Mouse (Mus musculus): ENCODE results near the gene Slc43a3. TPM values are rescaled to one million over a fixed set of nuclear protein-coding genes. Genes with fewer than 3 reads are reported as not detected.
"Not testable (repeated sequence)": the region's sequence is repeated elsewhere in the genome, so short reads cannot be mapped to it uniquely, and the experiment has no call there.

Gene Slc43a3
- total RNA-seq (2017): 58.4 and 73.4 TPM in 2 replicates

GRCm38 (mm10) chr2:84936474-84937429, at the start of gene Slc43a3:
Gene Slc43a3, plus strand, starts transcription at chr2:84936579.
- peak; percentile 92 for ATAC-seq (replicated peaks in 1 of 2; ENCODE audit: insufficient read depth in 1 of 2, low FRiP score in 2 of 2, low TSS enrichment in 1 of 2, low read depth in 1 of 2, poor library complexity in 2 of 2, severe bottlenecking in 2 of 2)

GRCm38 (mm10) chr2:84886821-84887281, 49.5 kb upstream of the Slc43a3 start:
- ATAC-seq (replicated peaks in 1 of 2; ENCODE audit: insufficient read depth in 1 of 2, low FRiP score in 2 of 2, low TSS enrichment in 1 of 2, low read depth in 1 of 2, poor library complexity in 2 of 2, severe bottlenecking in 2 of 2): no peak

- peak; percentile 27 to 35; a peak in 2 of 4 replicates for ATAC-seq (replicated peaks in 1 of 2; ENCODE audit: insufficient read depth in 1 of 2, low FRiP score in 2 of 2, low TSS enrichment in 1 of 2, low read depth in 1 of 2, poor library complexity in 2 of 2, severe bottlenecking in 2 of 2)
These were observed 48.7 kb upstream of the Slc43a3 start for GRCm38 (mm10) chr2:84887411-84888271.

GRCm38 (mm10) chr2:84888657-84889315, 47.6 kb upstream of the Slc43a3 start:
- peak; percentile 28 to 58; a peak in 3 of 4 replicates for ATAC-seq (replicated peaks in 1 of 2; ENCODE audit: insufficient read depth in 1 of 2, low FRiP score in 2 of 2, low TSS enrichment in 1 of 2, low read depth in 1 of 2, poor library complexity in 2 of 2, severe bottlenecking in 2 of 2)

DNA sequence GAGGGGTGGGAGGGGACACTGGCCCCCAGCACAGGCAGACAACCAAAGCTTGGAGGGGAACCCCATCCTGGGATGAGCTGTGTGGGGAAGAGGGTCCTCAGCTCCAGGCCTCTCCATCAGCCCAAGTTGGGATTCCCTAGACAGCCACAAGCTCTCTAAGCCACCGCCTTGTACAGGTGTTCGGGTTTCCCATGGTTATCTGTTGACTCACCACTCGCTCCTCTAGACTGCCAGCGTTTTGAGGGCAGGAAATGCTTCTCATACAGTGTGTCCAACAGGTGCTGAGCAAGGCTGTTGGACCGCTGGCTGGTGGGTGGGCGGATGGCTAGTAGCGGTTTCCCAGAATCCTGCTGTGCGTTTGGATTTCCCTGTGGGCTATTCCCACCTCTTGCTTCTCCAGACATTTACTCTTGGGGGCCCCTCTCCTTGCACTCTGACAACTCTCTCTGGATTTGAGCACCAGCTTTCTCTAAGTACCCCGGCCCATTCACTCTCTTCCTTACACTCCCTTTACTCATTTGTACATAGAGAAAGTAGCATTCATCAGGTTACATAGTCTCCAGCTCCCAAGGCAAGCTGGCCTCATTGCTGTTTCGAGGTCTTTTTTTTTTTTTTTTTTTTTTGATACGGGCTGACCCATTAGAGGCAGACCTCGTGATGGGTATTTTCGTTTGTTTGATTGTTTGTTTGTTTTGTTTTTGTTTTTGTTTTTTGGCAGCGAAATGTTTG, 46.9 kb upstream of the Slc43a3 start:
- no peak for ATAC-seq (replicated peaks in 1 of 2; ENCODE audit: insufficient read depth in 1 of 2, low FRiP score in 2 of 2, low TSS enrichment in 1 of 2, low read depth in 1 of 2, poor library complexity in 2 of 2, severe bottlenecking in 2 of 2)

- ATAC-seq (replicated peaks in 1 of 2; ENCODE audit: insufficient read depth in 1 of 2, low FRiP score in 2 of 2, low TSS enrichment in 1 of 2, low read depth in 1 of 2, poor library complexity in 2 of 2, severe bottlenecking in 2 of 2): peak; percentile 57 to 68
These were observed 46.4 kb upstream of the Slc43a3 start for GRCm38 (mm10) chr2:84890045-84890340.

DNA sequence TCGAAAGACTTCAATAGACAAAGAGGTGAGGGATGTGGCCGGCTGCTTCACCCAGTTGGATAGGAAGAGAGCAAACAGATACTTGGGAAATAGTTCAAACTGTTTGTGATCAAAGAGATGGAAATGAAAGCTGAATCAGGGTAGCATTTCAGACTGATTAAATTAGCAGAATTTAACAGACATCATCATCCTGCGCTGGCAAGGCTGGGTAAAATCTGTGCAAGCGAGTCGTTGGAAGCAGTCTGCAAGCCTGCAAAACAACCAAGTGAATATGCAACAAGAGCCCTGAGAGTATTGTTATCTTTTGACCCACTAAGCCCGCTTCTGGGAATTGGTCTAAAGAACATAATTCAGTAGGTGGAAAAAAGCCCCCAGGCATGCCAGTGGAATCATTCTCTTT, 43.0 kb upstream of the Slc43a3 start:
- no peak for ATAC-seq (replicated peaks in 1 of 2; ENCODE audit: insufficient read depth in 1 of 2, low FRiP score in 2 of 2, low TSS enrichment in 1 of 2, low read depth in 1 of 2, poor library complexity in 2 of 2, severe bottlenecking in 2 of 2)

DNA sequence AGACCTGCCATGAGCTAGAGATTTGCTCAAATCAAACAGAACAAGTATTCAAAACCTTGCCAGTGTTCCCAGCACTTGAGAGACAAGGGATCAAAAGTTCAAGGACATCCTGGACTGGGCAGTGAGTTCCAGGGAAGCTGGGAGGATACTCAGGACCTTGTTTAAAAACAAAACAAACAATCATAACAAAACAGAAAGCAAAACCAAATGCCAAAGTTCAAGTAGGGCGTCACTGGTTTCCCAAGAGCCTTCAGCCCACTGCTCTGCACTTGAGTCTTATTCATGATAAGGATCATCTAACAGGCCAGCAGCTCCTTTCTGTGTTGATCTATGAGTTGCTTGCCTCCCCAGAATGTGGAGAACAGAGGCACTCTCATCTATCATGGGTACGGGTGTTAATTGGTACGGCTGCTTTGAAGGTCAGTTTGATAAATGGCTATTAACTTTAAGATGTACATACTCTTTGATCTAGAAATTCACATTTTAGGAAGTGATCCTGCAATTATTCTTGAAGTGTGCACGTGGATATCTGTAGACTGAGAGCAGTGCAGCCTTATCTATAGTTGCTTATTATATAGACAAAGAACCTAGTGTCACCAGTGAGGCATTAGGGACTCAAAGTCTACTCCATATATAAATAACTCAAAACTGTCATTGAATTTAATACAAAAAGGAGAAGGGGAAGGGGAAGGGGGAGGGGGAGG, 40.7 kb upstream of the Slc43a3 start:
- ATAC-seq (replicated peaks in 1 of 2; ENCODE audit: insufficient read depth in 1 of 2, low FRiP score in 2 of 2, low TSS enrichment in 1 of 2, low read depth in 1 of 2, poor library complexity in 2 of 2, severe bottlenecking in 2 of 2): no peak

DNA sequence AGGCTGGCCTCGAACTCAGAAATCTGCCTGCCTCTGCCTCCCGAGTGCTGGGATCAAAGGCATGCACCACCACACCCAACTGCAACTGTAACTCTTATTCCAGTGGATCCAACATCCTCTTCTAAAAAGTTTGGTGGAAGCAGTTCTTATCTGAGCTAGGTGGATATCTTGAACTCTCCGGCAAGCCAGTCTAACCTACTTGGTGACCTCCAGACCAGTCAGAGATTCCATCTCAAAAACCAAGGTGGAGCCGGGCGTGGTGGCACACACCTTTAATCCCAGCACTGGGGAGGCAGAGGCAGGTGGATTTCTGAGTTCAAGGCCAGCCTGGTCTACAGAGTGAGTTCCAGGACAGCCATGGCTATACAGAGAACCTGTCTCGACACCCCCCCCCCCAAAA, 39.7 kb upstream of the Slc43a3 start:
- not testable (repeated sequence) for ATAC-seq (replicated peaks in 1 of 2; ENCODE audit: insufficient read depth in 1 of 2, low FRiP score in 2 of 2, low TSS enrichment in 1 of 2, low read depth in 1 of 2, poor library complexity in 2 of 2, severe bottlenecking in 2 of 2)

DNA sequence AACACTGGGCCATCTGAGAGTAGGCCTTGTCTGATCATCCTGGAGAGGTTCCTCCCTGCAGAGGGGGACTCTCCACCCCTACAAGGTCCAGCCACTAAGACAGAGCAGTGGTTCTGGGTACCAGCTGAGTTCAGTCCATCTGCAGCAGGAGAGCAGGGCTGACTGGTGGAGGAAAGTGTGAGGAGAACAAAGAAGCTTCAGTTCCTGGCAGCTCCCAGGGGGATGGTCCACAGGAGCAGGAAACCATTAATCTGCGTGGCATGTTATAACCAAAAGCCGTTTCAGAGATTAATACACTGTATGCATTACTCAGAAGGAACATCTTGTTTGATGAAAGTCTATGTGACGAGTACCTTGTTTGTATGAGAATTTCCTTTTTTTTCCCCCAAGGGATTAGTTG, 23.7 kb upstream of the Slc43a3 start:
- no peak for ATAC-seq (replicated peaks in 1 of 2; ENCODE audit: insufficient read depth in 1 of 2, low FRiP score in 2 of 2, low TSS enrichment in 1 of 2, low read depth in 1 of 2, poor library complexity in 2 of 2, severe bottlenecking in 2 of 2)

DNA sequence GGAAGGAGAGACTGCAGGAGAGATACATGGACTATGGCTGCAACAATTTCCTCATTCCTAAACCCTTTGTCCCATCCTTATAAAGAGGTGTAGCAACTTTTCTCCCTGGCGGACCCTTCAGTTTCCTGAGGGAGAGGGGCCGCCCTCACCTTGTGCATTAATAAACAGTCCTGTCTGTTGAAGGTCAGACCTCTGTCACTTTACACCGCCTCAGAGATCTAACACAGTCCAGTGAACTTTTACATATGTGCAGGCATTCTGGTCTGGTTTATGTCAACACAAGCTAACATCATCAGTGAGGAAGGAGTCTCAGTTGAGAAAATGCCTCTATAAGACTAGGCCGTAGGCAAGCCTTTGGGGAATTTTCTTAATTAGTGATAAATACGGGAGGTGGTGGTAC, 22.5 kb upstream of the Slc43a3 start:
- ATAC-seq (replicated peaks in 1 of 2; ENCODE audit: insufficient read depth in 1 of 2, low FRiP score in 2 of 2, low TSS enrichment in 1 of 2, low read depth in 1 of 2, poor library complexity in 2 of 2, severe bottlenecking in 2 of 2): no peak

DNA sequence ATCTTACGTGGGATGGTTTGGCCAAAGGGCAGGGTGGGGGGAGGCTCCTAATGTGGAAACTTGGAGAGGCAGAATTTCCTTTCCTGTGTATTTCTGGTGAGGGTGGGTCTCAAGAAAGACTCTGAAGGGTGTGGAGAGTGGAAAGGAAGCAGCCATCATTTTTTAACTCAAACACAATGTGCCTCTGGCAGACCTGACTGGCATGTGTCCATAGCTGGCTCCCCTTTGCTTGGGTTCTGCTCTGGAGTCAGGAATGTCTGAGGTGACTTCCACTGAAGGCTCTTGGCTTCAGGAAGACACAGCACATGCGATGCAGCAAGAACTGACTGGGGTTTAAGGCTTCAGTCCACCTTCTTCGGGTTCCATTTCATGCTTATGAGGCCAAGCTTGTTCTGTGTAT, 21.0 kb upstream of the Slc43a3 start:
- no peak for ATAC-seq (replicated peaks in 1 of 2; ENCODE audit: insufficient read depth in 1 of 2, low FRiP score in 2 of 2, low TSS enrichment in 1 of 2, low read depth in 1 of 2, poor library complexity in 2 of 2, severe bottlenecking in 2 of 2)

DNA sequence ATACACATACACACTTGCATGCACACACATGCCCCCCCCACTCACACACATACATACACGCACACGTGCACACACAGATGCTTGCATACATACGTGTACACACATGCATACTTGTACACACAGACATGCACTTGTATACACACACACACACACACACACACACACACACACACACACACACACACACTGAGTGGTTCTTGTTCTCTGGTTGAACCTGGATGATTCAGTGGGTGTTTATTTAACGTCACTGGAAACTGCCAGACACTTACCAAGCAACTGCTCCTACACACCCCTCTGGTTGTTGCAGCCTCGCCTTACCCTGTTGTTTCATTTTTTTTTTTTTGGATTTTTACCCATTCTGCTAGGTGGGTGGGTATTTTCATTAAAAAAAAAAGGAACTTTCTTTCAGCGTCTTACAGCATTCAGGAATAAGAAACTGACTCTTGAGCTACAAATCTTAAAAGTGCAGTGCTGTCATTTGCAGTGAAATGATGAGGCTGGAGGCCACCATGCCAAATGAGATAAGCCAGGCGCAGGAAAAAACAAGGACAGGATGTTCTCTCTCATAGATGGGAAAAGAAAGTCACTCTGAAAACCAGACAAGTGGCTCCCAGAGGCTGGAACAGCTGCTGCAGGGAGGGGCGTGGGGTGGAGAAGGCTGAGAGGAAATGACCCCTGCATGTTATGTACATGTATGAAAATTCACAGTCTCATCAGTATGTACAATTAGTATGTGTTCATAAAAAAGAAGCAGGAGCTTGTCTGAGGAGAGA, 19.6 kb upstream of the Slc43a3 start:
- peak in 1 of 2 experiments; percentile 23; a peak in 2 of 4 replicates for ATAC-seq (replicated peaks in 1 of 2; ENCODE audit: insufficient read depth in 1 of 2, low FRiP score in 2 of 2, low TSS enrichment in 1 of 2, low read depth in 1 of 2, poor library complexity in 2 of 2, severe bottlenecking in 2 of 2)

- ATAC-seq (replicated peaks in 1 of 2; ENCODE audit: insufficient read depth in 1 of 2, low FRiP score in 2 of 2, low TSS enrichment in 1 of 2, low read depth in 1 of 2, poor library complexity in 2 of 2, severe bottlenecking in 2 of 2): no peak
These were observed 18.2 kb upstream of the Slc43a3 start for GRCm38 (mm10) chr2:84918188-84918587.

DNA sequence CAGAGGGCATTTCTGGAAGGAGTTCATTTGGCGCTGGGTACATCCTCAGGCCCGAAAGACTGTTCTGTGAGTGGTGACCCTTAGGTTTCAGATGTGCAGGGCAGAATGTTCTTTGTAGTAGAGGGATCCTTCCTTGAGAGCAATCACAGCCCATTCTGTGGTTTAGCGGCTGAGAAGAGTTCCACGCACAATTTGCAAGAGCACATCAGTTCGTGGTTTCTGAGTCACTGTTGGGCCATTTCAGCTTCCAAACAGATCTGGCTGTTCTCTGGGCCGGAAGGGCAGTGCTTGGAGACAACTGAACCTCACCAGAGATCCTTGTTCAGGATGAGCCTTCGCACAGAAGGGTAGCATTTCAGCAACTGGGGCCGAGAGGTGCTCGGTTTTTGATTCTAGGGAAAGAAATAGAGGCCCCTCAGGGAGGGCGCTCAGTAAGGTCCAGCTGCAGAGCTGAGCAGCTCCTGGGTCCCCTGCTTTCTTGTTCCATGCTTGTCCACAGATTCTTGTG, 16.7 kb upstream of the Slc43a3 start:
- no peak for ATAC-seq (replicated peaks in 1 of 2; ENCODE audit: insufficient read depth in 1 of 2, low FRiP score in 2 of 2, low TSS enrichment in 1 of 2, low read depth in 1 of 2, poor library complexity in 2 of 2, severe bottlenecking in 2 of 2)

GRCm38 (mm10) chr2:84930186-84930585, 6.2 kb upstream of the Slc43a3 start:
- peak; percentile 93 to 94 for ATAC-seq (replicated peaks in 1 of 2; ENCODE audit: insufficient read depth in 1 of 2, low FRiP score in 2 of 2, low TSS enrichment in 1 of 2, low read depth in 1 of 2, poor library complexity in 2 of 2, severe bottlenecking in 2 of 2)

All from hematopoietic stem cell, adult 5-6 weeks (primary cell).